Mouse (Mus musculus): ENCODE data around the gene Gm11084.

DNA sequence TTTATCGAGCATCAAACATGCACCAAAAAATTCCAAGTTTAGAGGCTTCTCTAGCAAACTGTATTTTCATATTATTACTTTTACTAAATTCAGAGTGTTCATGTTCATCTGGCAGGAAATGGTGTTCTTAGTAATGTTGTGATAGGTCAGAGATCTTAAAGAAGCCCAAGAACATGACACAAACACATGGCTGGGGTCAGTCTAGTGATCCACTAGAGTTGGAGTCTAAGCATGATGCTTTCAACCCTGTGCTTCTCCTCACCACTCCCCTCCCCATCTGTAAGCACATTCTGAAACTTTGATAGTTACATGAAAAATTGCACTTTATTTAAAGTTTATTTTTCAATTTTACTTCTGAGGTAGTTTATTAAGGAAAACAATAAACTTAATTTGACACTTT lies 9.2 kb downstream of the Gm11084 start:
- TF ChIP-seq POLR2A (IDR thresholded peaks at IDR 0.05; ENCODE audit: control insufficient read depth, low read depth, low read length) (no peak), CTCF (IDR thresholded peaks at IDR 0.05; ENCODE audit: control insufficient read depth, insufficient read depth, insufficient replicate concordance, low read depth, low read length) (no peak)

All from testis, adult 2 months (tissue).